Mouse (Mus musculus) liver, adult 2 months (tissue): ENCODE results near the gene Ssc4d. TPM values are rescaled to one million over a fixed set of nuclear protein-coding genes. Genes with fewer than 3 reads are reported as not detected.

Source experiments
- DNase-seq: peaks from one replicate; pipeline ENCODE4 v3.0.0-alpha.2; 2011; ENCODE audit warnings: low read depth, low spot score; ENCODE audit errors: extremely low read depth
- H3K27ac ChIP-seq: fragments of 200-500 bp; replicated peaks from 2 replicates; pipeline ENCODE4 v1.5.1; 2012; ENCODE audit warnings: low read depth, mild to moderate bottlenecking, control low read depth, inconsistent platforms, low read length; ENCODE audit not compliant: insufficient read depth
- H3K27me3 ChIP-seq: fragments of 200-500 bp; 2 replicates; pipeline ENCODE4 v1.6.1; 2012; ENCODE audit warnings: mild to moderate bottlenecking, moderate library complexity, low read length, inconsistent platforms; ENCODE audit not compliant: control insufficient read depth, insufficient read depth
- H3K36me3 ChIP-seq: fragments of 200-500 bp; 2 replicates; pipeline ENCODE4 v1.6.1; 2012; ENCODE audit warnings: low read length, inconsistent platforms; ENCODE audit not compliant: control insufficient read depth, insufficient read depth
- H3K4me1 ChIP-seq: fragments of 200-500 bp; 2 replicates; pipeline ENCODE4 v1.6.1; 2011; ENCODE audit warnings: low read length; ENCODE audit not compliant: control insufficient read depth, insufficient read depth
- H3K4me3 ChIP-seq: fragments of 200-500 bp; 2 replicates; pipeline ENCODE4 v1.5.1; 2011; ENCODE audit warnings: low read depth, mild to moderate bottlenecking, control low read depth, low read length, moderate library complexity; ENCODE audit not compliant: insufficient read depth
- H3K79me2 ChIP-seq: fragments of 200-500 bp; 2 replicates; pipeline ENCODE4 v1.6.1; 2012; ENCODE audit warnings: inconsistent platforms, mild to moderate bottlenecking, low read length, moderate library complexity; ENCODE audit not compliant: control insufficient read depth, insufficient read depth
- H3K9ac ChIP-seq: fragments of 200-500 bp; 2 replicates; pipeline ENCODE4 v1.6.1; 2012; ENCODE audit warnings: low read depth, mild to moderate bottlenecking, control low read depth, inconsistent platforms, low read length
- CTCF ChIP-seq: fragments of 200-500 bp; IDR thresholded peaks from 2 replicates; pipeline ENCODE4 v1.5.1; 2011; ENCODE audit warnings: low read depth, low read length, control low read depth
- POLR2A ChIP-seq: fragments of 200-500 bp; IDR thresholded peaks from 2 replicates; pipeline ENCODE4 v1.6.1; 2011; ENCODE audit warnings: low read length, control low read depth; ENCODE audit not compliant: insufficient read depth; ENCODE audit errors: extremely low read depth
- WGBS: fragments of 180-500 bp; shearing (Covaris S2); methylation state at CpG from one replicate; pipeline ENCODE4 v1.1.7; 2018; 5-methylcytosine and 5-hydroxymethylcytosine counted together
- polyA plus RNA-seq: library from polyadenylated mRNA; depleted of rRNA; stranded (reverse); fragments of >200 nt; gene quantifications from 2 replicates; pipeline ENCODE4 v1.2.3, GENCODE M21; 2012
- total RNA-seq: library from RNA; depleted of rRNA; stranded (reverse); fragments of >200 nt; gene quantifications from 2 replicates; pipeline ENCODE4 v1.2.3, GENCODE M21; 2014

Ssc4d gene
- total and polyA plus RNA-seq, 2 experiments, result 4.8 to 6.5 TPM

DNA sequence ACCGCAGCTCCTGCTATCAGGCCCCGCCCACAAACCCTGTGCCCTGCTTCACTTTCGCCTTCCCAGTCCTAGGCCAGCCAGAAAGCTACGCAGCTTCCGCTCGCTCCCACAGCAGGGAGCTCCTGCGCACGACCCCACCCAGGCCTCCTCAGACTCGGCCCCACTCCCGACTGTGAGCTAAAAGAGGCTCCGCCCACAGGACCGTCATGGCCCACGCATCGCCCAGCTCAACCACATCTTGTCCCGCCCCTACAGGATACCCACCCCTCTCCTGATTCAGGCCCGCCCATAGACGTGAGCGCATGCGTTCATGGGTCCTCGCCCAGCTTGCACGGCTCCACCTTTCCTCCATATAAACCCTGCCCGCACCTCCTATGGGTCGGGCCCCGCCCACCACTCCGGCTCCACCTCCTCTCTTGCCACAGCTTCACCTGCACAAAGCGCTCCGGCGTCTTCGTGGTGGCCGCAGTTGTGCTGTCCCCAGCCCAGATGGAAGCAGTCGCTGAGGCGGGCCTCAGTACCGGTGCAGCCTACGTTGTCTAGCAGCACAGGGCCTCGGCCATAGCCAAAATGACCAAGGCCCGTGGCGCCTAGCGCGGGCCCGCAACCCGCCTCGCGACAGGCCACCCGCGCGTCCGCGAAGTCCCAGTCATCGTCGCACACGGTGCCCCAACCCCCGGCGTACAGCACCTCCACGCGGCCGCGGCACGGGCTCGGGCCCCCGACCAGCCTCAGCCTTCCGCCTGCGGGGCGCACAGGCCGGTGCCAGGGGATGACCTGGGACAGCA is 11.6 kb downstream of the Ssc4d start:
- peak overlapping the region; percentile 72 for H3K27ac ChIP-seq

DNA sequence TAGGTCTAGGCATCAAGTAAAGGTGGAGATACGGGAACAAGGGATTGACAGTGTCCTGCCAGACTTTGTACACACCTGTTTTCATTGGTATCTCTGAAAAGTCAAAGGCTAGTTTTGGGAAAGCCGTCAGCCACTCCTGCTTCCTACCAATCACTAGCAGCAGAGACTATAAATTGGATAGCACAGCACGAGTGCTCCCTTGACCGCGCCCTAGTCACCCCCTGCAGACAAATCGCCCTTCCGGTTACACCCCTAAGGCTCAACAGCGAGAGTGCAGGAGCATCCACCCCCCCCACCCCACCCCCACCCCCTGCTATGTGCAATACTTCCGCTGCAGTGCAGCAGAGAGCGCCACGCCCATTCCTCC is 12.2 kb downstream of the Ssc4d start:
- DNase-seq, result no peak
- peaks cover 12% of the 10 kb centered on the region for H3K4me1 ChIP-seq
- 1% methylated on average over 11 of the region's 11 CpGs for WGBS

More for the DNA sequence above, 11.6 kb downstream of the Ssc4d start:
- Histone ChIP-seq H3K4me3 (peak overlapping the region; percentile 57), H3K9ac (peak overlapping the region; percentile 73), H3K79me2 (no peaks in the 10 kb centered on the region), H3K27me3 (no peaks in the 10 kb centered on the region), H3K36me3 (no peaks in the 10 kb centered on the region), H3K4me1 (peaks cover 12% of the 10 kb centered on the region)
- peak; percentile 29 for TF ChIP-seq CTCF
- peak; percentile 97 for TF ChIP-seq POLR2A
- under 1% methylated on average over 63 of the region's 64 CpGs for WGBS
- peak; percentile 99 for DNase-seq

DNA sequence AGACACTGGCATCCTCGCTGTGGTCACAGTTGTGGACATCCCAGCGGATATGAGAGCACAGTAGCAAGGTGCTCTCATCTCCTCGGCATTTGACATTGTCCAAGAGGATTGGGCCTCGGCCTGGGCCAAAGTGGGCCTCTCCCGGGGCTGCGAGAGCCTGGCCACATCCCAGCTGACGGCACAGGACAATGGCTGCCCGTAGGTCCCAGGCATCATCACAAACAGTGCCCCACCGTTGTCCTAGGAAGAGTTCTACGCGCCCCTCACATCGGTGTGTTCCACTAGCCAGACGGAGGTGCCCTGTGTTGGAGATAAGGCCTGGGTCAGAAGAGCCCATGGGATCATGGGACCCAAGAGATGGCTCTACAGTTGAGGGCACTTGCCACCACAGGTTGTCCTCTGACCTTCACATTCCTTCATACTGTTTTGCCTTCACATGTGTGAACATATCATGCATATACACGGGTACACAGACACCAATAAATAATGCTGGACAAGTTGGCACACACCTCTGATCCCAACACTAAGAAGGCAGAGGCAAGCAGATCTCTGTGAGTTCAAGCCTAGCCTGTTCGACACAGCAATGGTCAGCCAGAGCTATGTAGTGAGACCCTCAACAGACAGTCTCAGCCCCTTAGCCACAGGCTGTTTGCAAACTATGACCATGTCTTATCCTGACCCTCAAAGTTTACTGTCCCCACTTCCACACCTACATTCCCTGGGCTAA is 13.3 kb downstream of the Ssc4d start:
- Histone ChIP-seq H3K9ac (no peak overlapping the region), H3K4me3 (no peak overlapping the region), H3K4me1 (peaks cover 12% of the 10 kb centered on the region), H3K36me3 (no peaks in the 10 kb centered on the region), H3K27me3 (no peaks in the 10 kb centered on the region), H3K27ac (0 out of 2 replicates have a peak overlapping the region, but pooled peaks have one; percentile 4), H3K79me2 (no peaks in the 10 kb centered on the region)
- DNase-seq, result no peak
- no peak for TF ChIP-seq CTCF
- no peak for TF ChIP-seq POLR2A
- 98% methylated on average over 15 of the region's 15 CpGs for WGBS

More for the DNA sequence above, 12.2 kb downstream of the Ssc4d start:
- H3K4me3 ChIP-seq, result peak overlapping the region; percentile 34
- peak overlapping the region; percentile 54 for H3K9ac ChIP-seq
- H3K79me2 ChIP-seq, result no peaks in the 10 kb centered on the region
- no peaks in the 10 kb centered on the region for H3K27me3 ChIP-seq
- no peak for TF ChIP-seq CTCF
- 0 out of 2 replicates have a peak, but pooled peaks have one; percentile 17 for TF ChIP-seq POLR2A
- H3K36me3 ChIP-seq, result no peaks in the 10 kb centered on the region
- peak overlapping the region; percentile 67 for H3K27ac ChIP-seq

DNA sequence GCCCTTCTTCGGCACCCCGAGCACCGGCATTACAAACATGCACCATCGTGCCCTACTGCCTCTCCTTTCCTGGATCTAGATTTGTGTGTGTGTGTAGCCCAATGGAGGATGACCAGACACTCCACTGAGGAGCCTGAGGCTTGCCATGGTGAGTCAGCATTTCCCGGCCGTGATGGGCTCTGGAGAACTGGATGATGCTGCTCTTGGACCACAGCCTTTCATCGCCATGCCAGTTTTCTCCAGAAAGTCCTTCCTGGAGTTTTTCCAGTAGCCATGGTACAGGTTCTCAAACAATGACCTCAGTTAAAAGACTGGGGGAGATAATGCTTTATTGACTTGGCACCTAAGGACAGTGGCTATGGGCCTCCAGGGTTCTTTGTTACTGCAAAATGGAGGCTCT is 14.4 kb downstream of the Ssc4d start:
- peaks cover 12% of the 10 kb centered on the region for H3K4me1 ChIP-seq
- 94% methylated on average over 7 of the region's 7 CpGs for WGBS
- no peak overlapping the region for H3K27ac ChIP-seq
- H3K27me3 ChIP-seq, result no peaks in the 10 kb centered on the region
- DNase-seq, result no peak
- no peaks in the 10 kb centered on the region for H3K79me2 ChIP-seq
- H3K9ac ChIP-seq, result no peak overlapping the region
- no peak overlapping the region for H3K4me3 ChIP-seq
- TF ChIP-seq CTCF, result no peak
- no peak for TF ChIP-seq POLR2A
- no peaks in the 10 kb centered on the region for H3K36me3 ChIP-seq

DNA sequence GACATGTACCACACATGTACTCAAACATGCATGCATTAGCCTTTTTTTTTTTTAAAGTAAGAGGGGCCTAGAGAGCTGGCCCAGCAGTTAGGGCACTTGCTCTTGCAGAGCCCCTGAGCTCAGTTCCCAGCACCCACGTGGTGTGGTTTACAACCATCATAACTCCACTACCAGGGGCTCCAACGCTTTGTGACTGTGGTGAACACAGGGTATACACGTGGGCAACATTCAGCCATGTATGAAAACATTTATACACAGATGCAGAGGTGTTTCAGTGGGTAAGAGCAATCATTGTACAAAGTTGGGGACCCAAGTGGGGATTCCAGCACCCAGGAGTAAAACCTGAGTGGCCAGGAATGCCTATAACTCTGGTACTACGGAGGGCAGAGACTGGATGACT is 16.0 kb downstream of the Ssc4d start:
- Histone ChIP-seq H3K27ac (peak overlapping the region; percentile 98), H3K27me3 (no peaks in the 10 kb centered on the region), H3K4me1 (peaks cover 12% of the 10 kb centered on the region), H3K79me2 (no peaks in the 10 kb centered on the region), H3K9ac (no peak overlapping the region), H3K36me3 (no peaks in the 10 kb centered on the region), H3K4me3 (no peak overlapping the region)
- 91% methylated on average over 4 of the region's 4 CpGs for WGBS
- TF ChIP-seq POLR2A, result no peak
- no peak for TF ChIP-seq CTCF
- no peak for DNase-seq
